In genomic region chr4:154693348-154694015, GRCm38 (mm10) we compare ENCODE assay signal across 19 mouse cellular contexts. TPM values are rescaled to one million over a fixed set of nuclear protein-coding genes. Genes with fewer than 3 reads are reported as not detected.
A peak's percentile ranks its signal among the peaks of the same experiment; 100 is the strongest.
DNase-seq lines count a peak whose midpoint lies in the region; ATAC-seq and TF ChIP-seq lines count a peak whose summit lies in the region.
"Had no signal": no experiment of that assay in that cellular context is flagged by ENCODE, and none has a peak within 500 bp of the region (broad histone marks: within the 10 kb centered on the region; RNA-seq: fewer than 3 reads in every experiment).

No protein-coding gene starts in this region.

- DNase-seq in kidney, postnatal 0 days (ENCODE audit: low spot score), result no peak
- DNase-seq in embryo, embryonic 10.5 days (ENCODE audit: low spot score), result peak; percentile 71
- DNase-seq in forebrain, embryonic 14.5 days (ENCODE audit: low spot score), result peak; percentile 36
- peak; percentile 27 for DNase-seq in neural tube, embryonic 11.5 days (ENCODE audit: low spot score)
- no peak for DNase-seq in adrenal gland, adult 2 months
- DNase-seq in gastrocnemius, adult 2 months, result no peak
- DNase-seq: cerebellum, adult 18-20 months; lung, postnatal 10 days; right cerebral cortex, adult 18-20 months had no signal

- H3K27ac ChIP-seq in kidney, postnatal 0 days, result no peak overlapping the region
- no peak overlapping the region for H3K27ac ChIP-seq in kidney, embryonic 16.5 days (ENCODE audit: low read length)
- no peak overlapping the region for H3K27ac ChIP-seq in forebrain, embryonic 14.5 days (ENCODE audit: low read depth, low read length)
- H3K27ac ChIP-seq in neural tube, embryonic 11.5 days (ENCODE audit: low read depth, low read length), result no peak overlapping the region
- no peak overlapping the region for H3K27ac ChIP-seq in gastrocnemius, adult 2 months
- H3K27ac ChIP-seq: embryonic facial prominence, embryonic 15.5 days; heart, embryonic 15.5 days; hindbrain, embryonic 15.5 days; liver, embryonic 14.5 days; midbrain, embryonic 12.5 days; neural tube, embryonic 12.5 days had no signal

- H3K27me3 ChIP-seq in kidney, postnatal 0 days (ENCODE audit: insufficient read depth, low read length), result no peaks in the 10 kb centered on the region
- H3K27me3 ChIP-seq in kidney, embryonic 16.5 days (ENCODE audit: insufficient read depth, low read length), result no peaks in the 10 kb centered on the region
- no peaks in the 10 kb centered on the region for H3K27me3 ChIP-seq in forebrain, embryonic 14.5 days (replicated peaks; ENCODE audit: control insufficient read depth, insufficient read depth, low read length)
- H3K27me3 ChIP-seq in neural tube, embryonic 11.5 days (ENCODE audit: control insufficient read depth, insufficient read depth, low read length), result no peaks in the 10 kb centered on the region; the same call in 1 of the 2 replicates
- H3K27me3 ChIP-seq: neural tube, embryonic 12.5 days had no signal

- H3K9ac ChIP-seq in kidney, postnatal 0 days (ENCODE audit: low read depth, low read length), result no peak overlapping the region
- no peak overlapping the region for H3K9ac ChIP-seq in kidney, embryonic 16.5 days (replicated peaks; ENCODE audit: low read length)
- no peak overlapping the region for H3K9ac ChIP-seq in forebrain, embryonic 14.5 days (ENCODE audit: low read length)
- H3K9ac ChIP-seq in neural tube, embryonic 11.5 days (ENCODE audit: low read length), result no peak overlapping the region
- H3K9ac ChIP-seq: embryonic facial prominence, embryonic 15.5 days; heart, embryonic 15.5 days; hindbrain, embryonic 15.5 days; liver, embryonic 14.5 days; midbrain, embryonic 12.5 days; neural tube, embryonic 12.5 days had no signal

- H3K4me2 ChIP-seq in kidney, postnatal 0 days (ENCODE audit: low read length), result no peak overlapping the region
- no peak overlapping the region for H3K4me2 ChIP-seq in kidney, embryonic 16.5 days (replicated peaks; ENCODE audit: low read depth, low read length)
- H3K4me2 ChIP-seq in forebrain, embryonic 14.5 days (ENCODE audit: low read length), result no peak overlapping the region
- H3K4me2 ChIP-seq in neural tube, embryonic 11.5 days (ENCODE audit: low read depth), result no peak overlapping the region
- H3K4me2 ChIP-seq: embryonic facial prominence, embryonic 15.5 days; heart, embryonic 15.5 days; hindbrain, embryonic 15.5 days; midbrain, embryonic 12.5 days; neural tube, embryonic 12.5 days had no signal

- no peak for ATAC-seq in kidney, postnatal 0 days (replicated peaks; ENCODE audit: low FRiP score, low read depth)
- no peak for ATAC-seq in kidney, embryonic 16.5 days (ENCODE audit: low FRiP score, low TSS enrichment)
- peak; percentile 63; the same call in 1 of the 2 replicates for ATAC-seq in forebrain, embryonic 14.5 days
- no peak for ATAC-seq in neural tube, embryonic 11.5 days (ENCODE audit: insufficient read depth, low FRiP score, low TSS enrichment)
- ATAC-seq: activated CD4-positive, CD25-positive, alpha-beta regulatory T cell, adult 4 months had no signal

- H3K4me1 ChIP-seq in kidney, postnatal 0 days (replicated peaks; ENCODE audit: insufficient read depth, low read length), result no peaks in the 10 kb centered on the region
- H3K4me1 ChIP-seq in kidney, embryonic 16.5 days (ENCODE audit: insufficient read depth, low read length), result no peaks in the 10 kb centered on the region
- H3K4me1 ChIP-seq in forebrain, embryonic 14.5 days (ENCODE audit: control insufficient read depth, insufficient read depth, low read length), result peaks cover 8% of the 10 kb centered on the region; the same call in 1 of the 2 replicates
- peaks cover 11% of the 10 kb centered on the region; the same call in 1 of the 2 replicates for H3K4me1 ChIP-seq in neural tube, embryonic 11.5 days (ENCODE audit: control insufficient read depth, insufficient read depth, low read length)
- H3K4me1 ChIP-seq: embryonic facial prominence, embryonic 15.5 days; hindbrain, embryonic 15.5 days had no signal

- no peak overlapping the region for H3K4me3 ChIP-seq in kidney, postnatal 0 days (replicated peaks; ENCODE audit: low read depth, low read length)
- no peak overlapping the region for H3K4me3 ChIP-seq in kidney, embryonic 16.5 days (ENCODE audit: low read length)
- H3K4me3 ChIP-seq in forebrain, embryonic 14.5 days (ENCODE audit: low read depth, low read length), result no peak overlapping the region
- no peak overlapping the region for H3K4me3 ChIP-seq in neural tube, embryonic 11.5 days (ENCODE audit: low read depth, low read length)
- no peak overlapping the region for H3K4me3 ChIP-seq in gastrocnemius, adult 2 months
- H3K4me3 ChIP-seq: embryonic facial prominence, embryonic 15.5 days; heart, embryonic 15.5 days; hindbrain, embryonic 15.5 days; midbrain, embryonic 12.5 days; neural tube, embryonic 12.5 days had no signal

- 0 out of 2 replicates have a peak, but pooled peaks have one; percentile 6 for TF ChIP-seq CTCF in kidney, postnatal 0 days (IDR thresholded peaks at IDR 0.05; ENCODE audit: low read depth)
- no peak for TF ChIP-seq CTCF in gastrocnemius, adult 2 months (IDR thresholded peaks at IDR 0.05)

- H3K9me3 ChIP-seq in kidney, postnatal 0 days (replicated peaks; ENCODE audit: low read length), result no peaks in the 10 kb centered on the region
- H3K9me3 ChIP-seq in kidney, embryonic 16.5 days (ENCODE audit: low read length), result no peaks in the 10 kb centered on the region
- H3K9me3 ChIP-seq in forebrain, embryonic 14.5 days (replicated peaks; ENCODE audit: control insufficient read depth, low read length), result no peaks in the 10 kb centered on the region
- no peaks in the 10 kb centered on the region for H3K9me3 ChIP-seq in neural tube, embryonic 11.5 days (ENCODE audit: control insufficient read depth, low read length)
- H3K9me3 ChIP-seq: embryonic facial prominence, embryonic 15.5 days; heart, embryonic 15.5 days; hindbrain, embryonic 15.5 days; midbrain, embryonic 12.5 days; neural tube, embryonic 12.5 days had no signal

- intact Hi-C loops in gastrocnemius, adult 2 months (cut with DNase I), result no loop called here

- 68% methylated on average over 20 of the region's 20 CpGs for WGBS in kidney, postnatal 0 days
- 68% methylated on average over 20 of the region's 20 CpGs for WGBS in kidney, embryonic 16.5 days
- 18% methylated on average over 20 of the region's 20 CpGs for WGBS in forebrain, embryonic 14.5 days
- 62% methylated on average over 20 of the region's 20 CpGs for WGBS in neural tube, embryonic 11.5 days

- no peaks in the 10 kb centered on the region for H3K36me3 ChIP-seq in kidney, postnatal 0 days (ENCODE audit: insufficient read depth, low read length)
- no peaks in the 10 kb centered on the region for H3K36me3 ChIP-seq in kidney, embryonic 16.5 days (ENCODE audit: insufficient read depth, low read length)
- no peaks in the 10 kb centered on the region for H3K36me3 ChIP-seq in forebrain, embryonic 14.5 days (ENCODE audit: control insufficient read depth, insufficient read depth, low read length)
- H3K36me3 ChIP-seq in neural tube, embryonic 11.5 days (ENCODE audit: control insufficient read depth, insufficient read depth, low read length), result no peaks in the 10 kb centered on the region
- H3K36me3 ChIP-seq: embryonic facial prominence, embryonic 15.5 days; heart, embryonic 15.5 days; hindbrain, embryonic 15.5 days; midbrain, embryonic 12.5 days; neural tube, embryonic 12.5 days had no signal

RNA-seq across cellular contexts. Expression of gene Actrt2, which starts 25.8 kb away (rescaled TPM):
- polyA plus RNA-seq in kidney, postnatal 0 days (2015; fragmentation: Nextera tagmentation; extraction: Ambion mirVana), result not detected in 2 replicates
- polyA plus RNA-seq in kidney, embryonic 16.5 days (2015; fragmentation: Nextera tagmentation; extraction: Ambion mirVana), result not detected in 2 replicates
- polyA plus RNA-seq in forebrain, embryonic 14.5 days (2014; fragmentation: Nextera tagmentation; extraction: Ambion mirVana), result not detected in 2 replicates
- polyA plus RNA-seq in neural tube, embryonic 11.5 days (2014; fragmentation: Nextera tagmentation; extraction: Ambion mirVana), result not detected in 2 replicates
- not detected for total RNA-seq in adrenal gland, adult 2 months (2021)
- not detected in 2 replicates for polyA plus RNA-seq in adrenal gland, adult 2 months (2012; rRNA removed)
- not detected for total RNA-seq in gastrocnemius, adult 2 months (2021)
- total RNA-seq: layer of hippocampus, adult 8-10 months had no signal
- polyA plus RNA-seq: activated CD4-positive, CD25-positive, alpha-beta regulatory T cell, adult 4 months; embryonic facial prominence, embryonic 15.5 days; heart, embryonic 15.5 days; hindbrain, embryonic 15.5 days; kidney, embryonic 14.5 days; liver, embryonic 14.5 days; midbrain, embryonic 12.5 days; neural tube, embryonic 12.5 days had no signal

RNA-seq across cellular contexts. Expression of gene Prdm16, which starts 56.8 kb away (rescaled TPM):
- 19.0 and 22.5 TPM in 2 replicates for polyA plus RNA-seq in kidney, postnatal 0 days (2015; fragmentation: Nextera tagmentation; extraction: Ambion mirVana)
- 22.3 and 24.7 TPM in 2 replicates for polyA plus RNA-seq in kidney, embryonic 16.5 days (2015; fragmentation: Nextera tagmentation; extraction: Ambion mirVana)
- polyA plus RNA-seq in forebrain, embryonic 14.5 days (2014; fragmentation: Nextera tagmentation; extraction: Ambion mirVana), result 20.6 and 25.0 TPM in 2 replicates
- 10.9 and 12.5 TPM in 2 replicates for polyA plus RNA-seq in neural tube, embryonic 11.5 days (2014; fragmentation: Nextera tagmentation; extraction: Ambion mirVana)
- total RNA-seq in adrenal gland, adult 2 months (2021), result 10 to 100 TPM in 1 of 2 experiments, 1 to 10 TPM in 1; 5.4 to 10.6 TPM
- polyA plus RNA-seq in adrenal gland, adult 2 months (2012; rRNA removed), result 5.6 and 7.2 TPM in 2 replicates
- total RNA-seq in gastrocnemius, adult 2 months (2021), result 1 to 10 TPM; 2.2 to 3.0 TPM

Comparison
In these comparisons a context has a peak if more than half of its experiments do, and no peak if none do; other contexts are left out.
1. DNase-seq: peak in embryo, embryonic 10.5 days (single experiment), forebrain, embryonic 14.5 days (single experiment) and neural tube, embryonic 11.5 days (single experiment); none in kidney, postnatal 0 days (single experiment), adrenal gland, adult 2 months (single experiment) and gastrocnemius, adult 2 months (single experiment).